Mouse (Mus musculus) lung, embryonic 14.5 days (tissue): ENCODE data around the gene Gm13697. TPM values are rescaled to one million over a fixed set of nuclear protein-coding genes. Genes with fewer than 3 reads are reported as not detected.
"Not testable (repeated sequence)": the region's sequence is repeated elsewhere in the genome, so short reads cannot be mapped to it uniquely, and the experiment has no call there.

ENCODE experiments used
- ATAC-seq: fragments of 200-750 bp; cut with Nextera tagmentation; 2 replicates; pipeline ENCODE4 v1.8.0; 2017; ENCODE audit warnings: mild to moderate bottlenecking, moderate TSS enrichment, moderate library complexity; ENCODE audit not compliant: insufficient read depth
- DNase-seq: peaks from one replicate; pipeline ENCODE4 v3.0.0-alpha.2; 2015
- H3K27ac ChIP-seq: fragments of 300-500 bp; sonication (generic); 2 replicates; pipeline ENCODE4 v1.5.1; 2014; ENCODE audit warnings: low read depth, mild to moderate bottlenecking, moderate library complexity
- H3K27me3 ChIP-seq: fragments of 300-500 bp; sonication (generic); 2 replicates; pipeline ENCODE4 v1.6.1; 2014; ENCODE audit warnings: low read length, control low read depth; ENCODE audit not compliant: insufficient read depth
- H3K36me3 ChIP-seq: fragments of 300-500 bp; sonication (generic); 2 replicates; pipeline ENCODE4 v1.6.1; 2014; ENCODE audit warnings: control low read depth; ENCODE audit not compliant: insufficient read depth
- H3K4me1 ChIP-seq: fragments of 300-500 bp; sonication (generic); 2 replicates; pipeline ENCODE4 v1.6.1; 2014; ENCODE audit warnings: antibody characterized with exemption, control low read depth; ENCODE audit not compliant: insufficient read depth
- H3K4me2 ChIP-seq: fragments of 300-500 bp; sonication (generic); 2 replicates; pipeline ENCODE4 v1.6.1; 2014; ENCODE audit warnings: mild to moderate bottlenecking
- H3K4me3 ChIP-seq: fragments of 300-500 bp; sonication (generic); 2 replicates; pipeline ENCODE4 v1.5.1; 2014; ENCODE audit warnings: low read depth, low read length
- H3K9ac ChIP-seq: fragments of 300-500 bp; sonication (generic); 2 replicates; pipeline ENCODE4 v1.6.1; 2014
- H3K9me3 ChIP-seq: fragments of 300-500 bp; sonication (generic); 2 replicates; pipeline ENCODE4 v1.6.1; 2016; ENCODE audit warnings: low read depth, low read length, control low read depth
- CTCF ChIP-seq: IDR thresholded peaks from 2 replicates; pipeline ENCODE4 v1.5.1; 2016; ENCODE audit warnings: antibody characterized with exemption, low read depth
- WGBS: fragments of 180-500 bp; shearing (Covaris S2); extraction: QIAGEN DNeasy Blood & Tissue Kit; methylation state at CpG from one replicate; pipeline ENCODE4 v1.1.7; 2014; 5-methylcytosine and 5-hydroxymethylcytosine counted together
- polyA plus RNA-seq: library from polyadenylated mRNA; unstranded; fragments of >200 nt; fragmentation: Nextera tagmentation; extraction: Ambion mirVana; gene quantifications from 2 replicates; pipeline ENCODE4 v1.2.1, GENCODE M21; 2014

Gene Gm13697
- polyA plus RNA-seq, 1 experiment from 2014 or later = not detected

- not testable (repeated sequence) for H3K27me3 ChIP-seq, H3K4me3 ChIP-seq, H3K9me3 ChIP-seq, H3K9ac ChIP-seq, H3K4me1 ChIP-seq, H3K36me3 ChIP-seq, H3K27ac ChIP-seq
- H3K4me2 ChIP-seq = peak overlapping the region; percentile 33
- 23% methylated on average over 6 of the region's 9 CpGs for WGBS
- peak; percentile 87; the same call in 1 of the 2 replicates for ATAC-seq
- peak; percentile 64 for DNase-seq
Observed at GRCm38 (mm10) chr2:83993639-83994255, 9.2 kb downstream of the Gm13697 start.

- not testable (repeated sequence) for H3K4me2 ChIP-seq, DNase-seq, H3K36me3 ChIP-seq, H3K9me3 ChIP-seq, H3K27me3 ChIP-seq, H3K4me1 ChIP-seq, H3K9ac ChIP-seq, H3K27ac ChIP-seq, ATAC-seq, H3K4me3 ChIP-seq
- no CpG with 5 or more reads among the region's 3 CpGs for WGBS
Observed at GRCm38 (mm10) chr2:83994526-83994925, 10.0 kb downstream of the Gm13697 start.

- ATAC-seq (no peak), DNase-seq (no peak)
- Histone ChIP-seq H3K4me3 (no peak overlapping the region), H3K9me3 (no peaks in the 10 kb centered on the region), H3K36me3 (no peaks in the 10 kb centered on the region), H3K9ac (no peak overlapping the region), H3K4me1 (0 out of 2 replicates have a peak, but pooled peaks cover 3% of the 10 kb centered on the region), H3K27me3 (no peaks in the 10 kb centered on the region), H3K4me2 (no peak overlapping the region), H3K27ac (no peak overlapping the region)
- no peak for TF ChIP-seq CTCF
- 37% methylated on average over 1 of the region's 1 CpGs for WGBS
Observed at GRCm38 (mm10) chr2:84008913-84009312, 24.4 kb downstream of the Gm13697 start.

- no peaks in the 10 kb centered on the region for H3K27me3 ChIP-seq
- no peak overlapping the region for H3K9ac ChIP-seq
- no peaks in the 10 kb centered on the region for H3K9me3 ChIP-seq
- 0 out of 2 replicates have a peak, but pooled peaks cover 3% of the 10 kb centered on the region for H3K4me1 ChIP-seq
- no peak overlapping the region for H3K4me3 ChIP-seq
- WGBS = 53% methylated on average over 3 of the region's 3 CpGs
- no peak overlapping the region for H3K27ac ChIP-seq
- no peak for TF ChIP-seq CTCF
- H3K4me2 ChIP-seq = no peak overlapping the region
- DNase-seq (no peak), ATAC-seq (no peak)
- no peaks in the 10 kb centered on the region for H3K36me3 ChIP-seq
Observed at GRCm38 (mm10) chr2:84009818-84010217, 25.3 kb downstream of the Gm13697 start.

GRCm38 (mm10) chr2:84014572-84014971 lies 30.0 kb downstream of the Gm13697 start:
- Histone ChIP-seq H3K4me2 (no peak overlapping the region), H3K9me3 (no peaks in the 10 kb centered on the region), H3K27ac (no peak overlapping the region), H3K9ac (no peak overlapping the region), H3K27me3 (no peaks in the 10 kb centered on the region), H3K4me1 (peaks cover 5% of the 10 kb centered on the region; the same call in 1 of the 2 replicates), H3K4me3 (no peak overlapping the region), H3K36me3 (no peaks in the 10 kb centered on the region)
- peak; percentile 52; the same call in 1 of the 2 replicates for ATAC-seq
- peak; percentile 33 for DNase-seq
- 45% methylated on average over 6 of the region's 6 CpGs for WGBS
- no peak for TF ChIP-seq CTCF

- not testable (repeated sequence) for H3K27ac ChIP-seq, DNase-seq, H3K4me2 ChIP-seq, H3K36me3 ChIP-seq, ATAC-seq, H3K4me1 ChIP-seq, H3K9me3 ChIP-seq, H3K9ac ChIP-seq, H3K4me3 ChIP-seq, H3K27me3 ChIP-seq
- WGBS = 69% methylated on average over 5 of the region's 5 CpGs
Observed at GRCm38 (mm10) chr2:84016291-84016690, 31.7 kb downstream of the Gm13697 start.

GRCm38 (mm10) chr2:84018330-84018729 lies 33.8 kb downstream of the Gm13697 start:
- H3K4me1 ChIP-seq = peaks cover 5% of the 10 kb centered on the region; the same call in 1 of the 2 replicates
- 47% methylated on average over 3 of the region's 3 CpGs for WGBS
- no peaks in the 10 kb centered on the region for H3K27me3 ChIP-seq
- peak; percentile 72 for DNase-seq
- no peaks in the 10 kb centered on the region for H3K9me3 ChIP-seq
- H3K27ac ChIP-seq = no peak overlapping the region
- no peaks in the 10 kb centered on the region for H3K36me3 ChIP-seq
- no peak overlapping the region for H3K4me2 ChIP-seq
- H3K4me3 ChIP-seq = no peak overlapping the region
- 0 out of 2 replicates have a peak, but pooled peaks have one; percentile 12 for ATAC-seq
- H3K9ac ChIP-seq = no peak overlapping the region
- no peak for TF ChIP-seq CTCF
